ENCODE assay signal across 13 mouse cellular contexts in the genomic region with DNA sequence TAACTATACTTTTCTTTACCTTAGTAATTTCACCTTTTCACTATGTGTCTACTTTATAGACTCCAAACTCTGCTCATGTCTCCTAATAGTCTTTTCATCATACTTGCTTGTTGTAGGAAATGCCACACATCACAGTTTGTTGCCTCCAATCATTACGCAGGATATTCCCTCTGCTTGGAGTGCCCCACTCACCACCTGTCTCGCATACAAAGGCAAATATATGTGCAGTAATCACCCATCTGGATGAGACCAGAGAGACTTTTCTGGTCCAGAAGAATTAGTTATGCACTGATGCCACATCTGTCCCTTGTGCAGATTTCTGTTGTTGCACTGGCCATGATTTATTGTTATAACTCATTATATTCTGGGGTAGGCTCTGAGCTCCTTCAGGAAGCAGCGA.
"Had no signal": no experiment of that assay in that cellular context is flagged by ENCODE, and none has a peak within 500 bp of the region (broad histone marks: within the 10 kb centered on the region; RNA-seq: fewer than 3 reads in every experiment).

No protein-coding gene starts in this region.

- H3K9me3 ChIP-seq: stomach, embryonic 15.5 days had no signal

- DNase-seq: retina, postnatal 1 day; right cerebral cortex, adult 18-20 months; right cerebral cortex, postnatal 14 days; right cerebral cortex, postnatal 25 days; right cerebral cortex, postnatal 4 days; thymus, adult 18-20 months; thymus, adult 2 months; thymus, postnatal 14 days; thymus, postnatal 25 days; thymus, postnatal 36 days; thymus, postnatal 4 days had no signal

- H3K27me3 ChIP-seq: stomach, embryonic 15.5 days had no signal

- H3K27ac ChIP-seq: stomach, embryonic 15.5 days; stomach, postnatal 0 days had no signal

- H3K36me3 ChIP-seq: stomach, embryonic 15.5 days had no signal

- H3K9ac ChIP-seq: stomach, embryonic 15.5 days had no signal

- H3K4me1 ChIP-seq: stomach, embryonic 15.5 days had no signal

- H3K4me2 ChIP-seq: stomach, embryonic 15.5 days had no signal

- H3K4me3 ChIP-seq: stomach, embryonic 15.5 days had no signal
